Mouse (Mus musculus): ENCODE data around the gene Arpp21.

DNA sequence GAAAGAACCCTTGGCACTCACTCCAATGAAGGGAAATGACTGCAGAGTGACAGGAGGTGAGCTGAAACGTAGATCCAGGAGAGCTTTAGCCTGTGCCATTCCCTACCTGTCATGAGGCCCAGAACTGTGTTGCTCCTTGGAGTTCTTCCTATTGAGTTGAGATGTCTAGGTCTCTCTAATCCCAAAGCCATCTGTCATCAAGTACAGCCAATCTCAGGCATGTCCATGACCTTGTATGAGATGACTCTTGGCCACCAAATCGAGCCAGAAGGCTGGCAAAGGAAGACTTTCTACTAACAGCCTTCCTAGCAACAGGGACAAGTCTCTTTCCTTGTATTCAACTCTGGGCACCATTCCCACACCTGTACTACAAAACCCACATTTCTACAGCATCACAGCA is 25.0 kb upstream of the Arpp21 start:
- no peak for TF ChIP-seq CTCF (IDR thresholded peaks at IDR 0.05; ENCODE audit: control insufficient read depth, insufficient read depth, low read length)
- TF ChIP-seq POLR2A (IDR thresholded peaks at IDR 0.05; ENCODE audit: borderline replicate concordance, control insufficient read depth, low read depth, low read length), result no peak
